Mouse (Mus musculus) kidney, postnatal 10 days (tissue): ENCODE measurements around the gene Dock4.

Source experiments
- DNase-seq: peaks from one replicate; pipeline ENCODE4 v3.0.0; 2021; ENCODE audit warnings: mixed read lengths

Gene Dock4

DNA sequence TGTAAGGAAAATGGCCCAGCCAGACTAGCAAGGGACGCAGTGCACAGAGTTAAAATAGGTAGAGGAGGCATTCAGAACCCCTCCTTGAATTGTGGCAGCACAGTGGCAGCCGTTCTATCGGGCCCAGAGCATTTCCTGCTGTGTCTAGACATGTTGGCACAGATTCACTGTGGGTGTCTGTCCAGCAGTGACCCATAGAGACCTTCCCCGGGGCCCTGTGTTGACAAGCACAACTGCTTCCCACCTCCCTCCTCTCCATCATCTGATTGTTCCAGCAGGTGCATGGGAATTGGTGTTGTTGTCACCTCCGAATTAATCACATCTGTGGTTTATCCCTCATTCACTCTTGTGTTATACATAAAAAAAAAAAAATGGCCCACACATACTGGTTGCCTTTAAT lies 210.7 kb downstream of the Dock4 start:
- DNase-seq = peak; percentile 23

DNA sequence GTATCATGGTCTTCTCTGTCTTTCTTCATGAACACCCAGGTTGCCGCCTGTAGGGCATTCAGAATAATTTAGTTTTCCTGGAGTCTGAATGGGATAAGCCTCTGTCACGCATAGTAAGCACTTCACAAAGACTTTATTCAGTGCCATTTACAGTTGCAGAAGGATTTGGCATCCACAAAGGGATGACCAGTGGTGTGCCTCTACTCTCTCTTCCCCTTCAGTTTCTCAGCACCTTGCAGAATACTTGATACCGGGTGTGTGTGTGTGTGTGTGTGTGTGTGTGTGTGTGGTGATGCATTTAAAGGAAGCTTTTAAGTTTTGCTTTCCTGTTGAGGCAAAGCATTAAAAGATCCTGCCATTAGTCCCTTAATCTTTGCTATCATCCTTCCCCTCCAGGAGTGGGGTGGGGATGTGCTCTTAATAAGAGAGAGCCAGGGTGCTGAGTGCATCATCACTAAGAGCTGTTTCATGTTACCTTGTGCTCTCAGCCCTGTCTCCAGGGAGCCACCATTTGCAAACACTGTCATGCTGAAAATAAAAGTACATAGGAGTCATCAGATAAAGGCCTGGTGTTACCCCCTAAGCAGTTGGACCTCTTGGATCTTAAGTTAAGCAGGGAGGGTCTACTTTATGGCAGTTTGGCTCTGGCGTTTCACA lies 211.6 kb downstream of the Dock4 start:
- DNase-seq = no peak

DNA sequence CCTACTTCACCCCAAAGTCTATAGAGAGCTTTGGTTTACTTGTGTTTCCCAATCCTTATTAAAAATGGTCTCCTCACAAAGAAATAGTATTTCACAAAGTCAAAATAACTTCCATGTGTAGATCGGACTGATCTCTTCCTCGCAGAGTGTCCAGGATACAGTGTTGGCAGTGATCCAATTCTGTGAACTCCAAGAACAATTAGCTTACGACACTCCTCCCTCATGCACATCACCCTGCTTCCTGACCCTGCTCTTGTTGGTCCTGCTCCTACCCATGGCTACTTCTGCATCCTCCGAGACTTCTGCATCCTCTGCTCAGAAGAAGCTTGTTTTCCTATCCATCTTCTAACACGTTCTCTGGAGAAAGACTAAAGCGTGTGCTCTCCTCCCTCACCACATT lies 213.9 kb downstream of the Dock4 start:
- peak; percentile 19 for DNase-seq

DNA sequence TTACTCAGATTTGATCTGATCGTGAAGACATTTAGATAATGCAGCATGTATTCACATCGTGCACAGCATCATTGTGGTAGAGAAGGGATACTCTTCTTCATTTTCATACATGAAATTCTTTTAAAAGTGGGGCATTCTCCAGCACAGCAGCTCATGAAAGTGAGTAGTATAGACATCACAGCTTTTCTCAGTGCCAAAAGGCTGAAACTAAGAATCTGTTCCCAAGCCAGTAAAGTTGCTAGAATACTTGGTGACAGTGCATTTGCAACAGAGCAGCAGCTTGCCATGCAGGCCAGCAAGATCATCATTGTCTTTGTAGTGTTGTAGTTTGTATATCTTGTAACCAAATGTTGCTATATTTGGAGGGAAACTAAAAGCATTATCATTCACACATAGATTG lies 223.7 kb downstream of the Dock4 start:
- no peak for DNase-seq

DNA sequence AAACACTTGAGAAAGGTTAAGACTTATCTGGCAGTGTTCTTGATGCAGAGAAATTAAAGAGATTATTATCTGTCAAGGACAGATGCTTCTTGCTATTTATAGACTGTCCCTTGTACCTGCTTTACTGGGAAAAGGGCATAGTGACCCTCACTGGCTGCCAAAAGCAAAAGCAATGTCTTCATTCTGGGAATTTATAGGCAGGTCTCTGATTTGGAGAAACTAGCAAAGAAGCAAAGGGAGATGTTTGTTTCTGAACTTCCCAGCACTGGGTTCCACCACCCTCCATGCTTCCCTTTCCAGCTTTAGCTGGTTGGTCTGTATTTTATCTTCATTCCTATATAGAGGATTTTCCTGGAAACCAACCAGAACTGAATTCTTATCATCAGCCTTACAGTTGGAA lies 225.0 kb downstream of the Dock4 start:
- no peak for DNase-seq

DNA sequence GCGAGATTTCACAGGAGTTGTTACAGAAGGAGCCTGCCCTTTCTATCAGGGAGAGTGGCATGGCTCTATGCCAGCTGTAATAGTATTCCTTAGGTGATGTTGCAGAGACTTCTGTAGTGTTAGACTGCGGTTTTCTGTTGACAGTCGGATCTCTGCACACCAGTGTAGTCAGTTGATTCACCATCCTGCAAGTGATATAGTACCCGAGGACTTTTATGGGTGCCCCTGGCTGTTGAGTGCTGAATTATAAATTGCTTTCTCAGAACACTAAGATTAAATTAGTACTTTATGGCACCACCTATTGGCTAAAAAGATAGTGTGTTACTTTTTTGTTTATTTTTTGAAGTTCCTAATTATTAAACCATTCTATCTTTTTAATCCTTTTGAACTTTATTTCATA lies 234.0 kb downstream of the Dock4 start:
- DNase-seq = no peak

DNA sequence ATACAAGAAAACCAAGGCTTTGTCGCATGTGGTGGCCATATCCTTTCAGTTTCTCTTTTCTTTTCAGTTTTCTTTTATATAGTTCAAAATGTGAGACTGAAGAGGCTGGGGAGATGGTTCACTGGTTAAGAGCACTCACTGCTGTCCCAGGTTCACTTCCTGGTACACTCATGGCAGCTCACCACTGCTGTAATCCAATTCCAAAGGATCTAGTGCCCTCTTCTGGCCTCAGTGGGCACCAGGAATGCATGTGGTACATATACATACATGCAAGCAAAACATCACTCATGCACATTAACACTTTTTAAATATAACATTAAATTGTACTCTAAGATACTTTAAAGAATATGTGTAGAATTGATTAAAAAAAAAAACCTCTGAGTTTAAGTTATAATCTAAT lies 234.8 kb downstream of the Dock4 start:
- DNase-seq = peak; percentile 64

DNA sequence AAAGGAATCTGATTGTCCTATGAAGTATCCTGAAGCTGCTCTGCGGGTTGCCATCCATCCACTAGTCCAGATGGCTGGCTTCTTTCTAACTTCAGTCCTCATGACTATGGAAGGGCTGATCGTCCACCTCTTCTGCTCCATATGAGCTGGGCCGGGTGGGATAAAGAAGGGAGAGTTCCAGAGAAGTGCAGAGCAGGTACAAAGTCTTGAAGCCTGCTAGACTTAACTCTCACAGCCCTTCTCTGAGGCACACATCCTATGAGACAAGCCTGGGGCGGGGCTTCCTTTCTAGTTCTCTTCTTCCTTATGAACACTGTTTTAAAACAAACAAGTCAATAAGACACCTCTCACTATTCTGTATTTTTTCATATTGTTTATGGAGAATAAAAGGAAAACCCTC lies 245.7 kb downstream of the Dock4 start:
- DNase-seq = no peak

DNA sequence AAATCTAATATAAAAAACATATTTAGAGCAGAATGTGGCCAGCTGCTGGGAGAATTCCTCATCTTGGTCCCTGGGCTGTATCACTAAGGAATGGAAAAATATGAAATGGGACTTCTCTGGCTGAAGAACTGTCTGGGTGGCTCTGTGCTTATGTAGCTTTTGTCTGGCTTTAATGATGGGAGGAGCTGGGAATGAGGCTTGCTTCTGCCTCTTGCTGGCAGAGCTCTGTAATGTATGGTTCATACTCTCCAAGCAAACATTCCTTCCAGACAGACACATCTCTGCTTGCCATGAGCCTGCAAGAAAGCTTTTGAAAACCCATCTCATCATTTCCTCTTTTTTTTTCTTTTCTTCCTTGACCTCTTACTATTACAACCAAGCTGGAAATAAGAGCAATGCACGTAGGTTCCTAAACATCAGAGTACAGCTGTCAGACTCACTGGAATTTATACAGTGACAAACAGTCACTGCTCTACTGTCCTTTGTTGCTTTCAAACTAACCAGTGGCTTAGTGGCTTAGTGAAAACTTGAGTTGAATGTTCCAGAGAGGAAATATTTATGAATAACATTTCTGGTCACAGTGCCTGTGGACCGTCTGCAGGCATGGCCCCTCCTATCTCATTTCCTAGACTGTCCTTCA lies 248.4 kb downstream of the Dock4 start:
- DNase-seq = no peak

DNA sequence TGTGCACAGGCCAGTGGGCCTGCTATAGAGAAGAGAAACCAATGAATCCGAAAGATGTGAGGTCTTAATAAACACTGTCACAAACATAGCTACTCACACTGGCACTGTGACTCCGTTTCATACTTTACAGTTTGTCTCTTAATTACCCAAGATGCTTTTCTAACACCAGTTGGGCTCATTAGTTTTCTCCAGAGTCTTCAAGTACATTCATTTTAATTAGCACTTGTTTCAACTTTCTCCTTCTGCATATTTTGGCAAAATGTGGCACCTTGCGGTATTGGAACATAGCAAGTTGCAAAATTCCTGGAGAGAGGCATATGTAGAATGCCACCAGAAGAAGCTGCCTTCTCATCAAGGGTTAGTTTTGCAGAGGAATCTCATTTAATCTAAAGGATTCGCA lies 252.6 kb downstream of the Dock4 start:
- DNase-seq = no peak

DNA sequence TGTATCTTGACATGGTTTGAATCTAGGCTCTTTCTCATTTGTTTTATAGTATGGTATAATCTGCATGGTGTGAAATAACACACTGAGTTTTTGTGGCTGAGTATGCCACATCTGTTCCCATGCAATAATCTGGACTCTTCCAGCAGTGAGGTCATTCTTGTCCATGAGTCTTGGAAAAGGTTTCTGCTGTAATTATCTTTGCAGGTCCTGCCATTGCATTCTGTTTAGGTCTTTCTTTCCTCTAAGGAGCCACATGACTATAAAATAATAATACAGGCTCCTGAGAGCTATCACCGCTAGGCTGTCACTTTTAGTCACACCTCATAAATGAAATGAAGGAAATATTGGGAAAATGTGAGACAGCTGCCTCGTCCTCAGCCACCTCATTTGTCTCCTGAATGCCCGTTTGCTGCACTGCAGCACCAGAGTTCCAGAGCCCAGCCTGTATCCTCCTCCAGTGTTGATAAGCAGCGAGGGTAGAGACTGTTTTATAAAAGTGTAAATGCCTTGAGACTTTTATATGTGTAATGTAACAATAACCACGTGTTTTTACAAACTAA lies 256.6 kb downstream of the Dock4 start:
- no peak for DNase-seq

DNA sequence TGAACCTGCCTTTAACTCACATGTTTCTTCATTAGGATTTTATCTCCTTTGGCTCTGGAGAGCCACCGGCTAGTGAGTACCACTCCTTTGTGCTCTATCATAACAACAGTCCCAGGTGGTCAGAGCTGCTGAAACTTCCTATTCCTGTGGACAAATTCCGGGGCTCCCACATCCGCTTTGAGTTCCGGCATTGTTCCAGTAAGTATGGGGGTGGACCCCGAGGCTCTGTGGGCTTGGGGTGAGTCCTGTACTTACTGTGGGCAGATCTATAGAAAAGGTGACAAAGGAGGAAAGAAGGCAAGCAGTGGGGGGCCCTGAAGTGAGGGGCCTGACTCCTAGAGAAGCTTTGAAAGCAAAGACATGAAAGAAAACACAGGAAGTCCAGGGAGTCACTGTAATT lies 258.5 kb downstream of the Dock4 start:
- DNase-seq = no peak

DNA sequence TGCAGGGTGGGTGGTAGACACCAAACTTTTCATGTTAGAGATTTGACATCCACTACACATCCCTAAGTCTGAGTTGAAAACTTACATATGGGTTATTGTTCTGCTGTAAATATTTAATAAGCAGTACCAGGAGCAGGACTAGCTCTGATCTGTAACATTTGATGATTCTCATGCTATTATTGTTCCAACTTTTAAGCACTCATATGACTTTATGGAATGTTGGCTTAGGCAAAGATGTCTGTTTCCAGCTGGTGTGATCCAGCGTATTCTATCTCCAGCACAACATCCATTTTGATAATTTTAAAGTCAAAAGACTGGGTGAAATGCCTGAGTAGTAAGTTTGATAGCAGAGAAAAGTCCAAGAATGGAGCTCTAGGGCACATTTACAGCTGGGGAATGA lies 261.4 kb downstream of the Dock4 start:
- DNase-seq = no peak

DNA sequence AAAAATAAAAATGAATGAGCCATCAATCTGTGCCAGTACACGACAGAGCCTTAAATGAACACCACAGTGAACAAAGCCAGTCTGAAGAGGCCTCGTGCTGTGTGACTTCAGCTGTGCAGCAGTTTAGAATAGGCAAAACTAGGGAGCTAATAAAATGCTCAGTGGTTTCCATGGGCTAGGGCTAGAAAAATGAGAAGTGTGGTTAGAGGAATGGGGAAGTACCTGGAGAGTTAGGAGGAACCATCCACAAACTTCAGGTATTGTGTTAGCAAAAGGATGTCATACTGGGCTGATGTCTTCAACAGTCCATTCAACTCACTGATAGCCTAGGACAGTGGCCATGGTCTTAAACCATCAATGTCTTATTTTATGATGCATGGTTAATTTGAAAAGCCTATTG lies 263.3 kb downstream of the Dock4 start:
- DNase-seq = no peak

DNA sequence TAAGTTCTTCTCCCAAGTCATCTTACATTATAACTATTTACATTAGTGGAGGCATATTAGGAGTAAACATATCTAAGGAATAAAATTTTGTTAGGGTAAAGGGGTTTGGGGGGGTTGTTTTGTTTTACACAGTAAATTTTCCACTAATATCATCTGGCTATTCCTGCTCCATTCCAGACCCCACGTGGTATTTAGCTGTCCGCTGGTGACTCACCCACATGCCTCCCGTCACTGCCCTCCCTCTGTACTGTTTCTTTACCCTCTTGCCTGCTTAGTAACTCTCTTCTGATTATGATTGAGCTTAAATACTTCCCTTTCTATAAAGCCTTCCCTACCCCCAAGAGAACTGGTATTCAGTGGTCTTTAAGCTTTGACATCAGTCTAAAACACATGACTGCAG lies 266.5 kb downstream of the Dock4 start:
- no peak for DNase-seq

DNA sequence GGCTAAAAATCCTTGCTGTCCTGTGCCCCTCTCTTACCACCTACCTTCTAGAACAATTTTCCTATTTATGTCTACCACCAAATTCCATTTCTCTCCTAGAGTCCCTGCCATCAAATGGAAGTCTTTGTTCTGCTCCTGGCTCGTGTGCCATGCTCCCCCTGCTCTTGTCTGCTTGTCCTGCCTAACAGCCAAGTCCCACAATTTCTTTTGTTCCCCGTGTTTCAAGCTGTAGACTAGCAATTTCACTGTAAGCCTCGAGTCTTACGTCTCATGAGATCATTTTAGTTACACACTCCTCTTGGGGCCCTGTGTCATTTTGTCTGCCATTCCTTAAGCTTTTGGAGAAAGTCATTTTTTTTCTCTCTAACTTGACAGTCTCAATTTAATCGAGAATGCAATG lies 268.5 kb downstream of the Dock4 start:
- DNase-seq = no peak

DNA sequence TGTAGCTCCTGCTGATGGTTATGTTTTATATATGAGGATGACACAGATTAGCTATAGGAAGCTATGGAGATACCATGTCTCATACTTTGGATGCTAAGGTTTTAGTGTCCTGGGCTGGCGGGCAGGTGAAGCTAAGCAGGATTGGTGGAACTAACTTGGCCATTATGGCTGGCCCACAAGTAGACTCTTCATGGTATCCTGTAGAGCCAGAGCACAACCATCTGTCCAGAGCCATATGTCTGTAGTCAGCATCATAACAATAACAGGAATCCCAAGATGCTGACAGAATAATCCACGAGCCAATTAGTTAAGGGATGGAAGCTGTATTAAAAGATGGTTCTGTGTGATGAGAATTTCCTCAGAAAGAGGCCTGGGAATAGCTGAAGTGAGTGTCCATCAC lies 269.4 kb downstream of the Dock4 start:
- no peak for DNase-seq

DNA sequence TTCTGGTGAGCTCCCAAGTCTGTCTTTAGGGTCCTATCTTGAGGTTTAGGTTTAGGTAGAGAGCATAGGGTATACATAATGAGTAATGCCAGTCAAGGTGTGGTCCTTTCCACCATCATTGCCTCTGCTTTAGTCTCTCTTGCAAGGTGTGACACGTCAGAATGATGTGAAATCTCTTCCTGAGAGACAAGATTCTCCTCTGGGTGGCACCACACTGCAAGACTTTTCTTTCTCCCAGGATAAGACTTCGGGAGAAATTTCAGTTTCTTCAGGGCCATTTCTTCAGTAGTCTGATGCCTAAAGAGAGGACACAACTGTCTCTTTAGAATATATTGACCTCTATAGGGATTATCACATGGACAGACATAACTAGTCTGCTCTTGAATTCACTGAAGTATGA lies 282.6 kb downstream of the Dock4 start:
- DNase-seq = no peak

DNA sequence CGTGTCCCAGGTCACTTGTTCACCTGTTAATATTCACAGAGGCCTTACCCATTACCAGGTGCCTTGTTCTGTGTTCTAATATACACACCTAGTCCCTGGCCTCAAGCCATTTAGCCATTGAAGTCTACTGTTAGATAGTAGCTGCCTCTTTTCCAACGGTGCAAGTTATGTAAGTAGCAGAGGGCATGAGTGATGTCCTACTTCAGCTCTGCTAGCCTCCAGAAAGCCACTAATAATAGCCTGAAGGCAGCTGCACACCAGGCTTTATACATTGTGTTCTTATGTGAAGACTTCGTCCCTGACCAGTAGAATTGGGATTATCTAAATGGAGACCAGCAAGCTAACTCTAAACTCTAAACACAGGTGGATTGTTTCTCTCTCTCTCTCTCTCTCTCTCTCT lies 285.0 kb downstream of the Dock4 start:
- DNase-seq = no peak

DNA sequence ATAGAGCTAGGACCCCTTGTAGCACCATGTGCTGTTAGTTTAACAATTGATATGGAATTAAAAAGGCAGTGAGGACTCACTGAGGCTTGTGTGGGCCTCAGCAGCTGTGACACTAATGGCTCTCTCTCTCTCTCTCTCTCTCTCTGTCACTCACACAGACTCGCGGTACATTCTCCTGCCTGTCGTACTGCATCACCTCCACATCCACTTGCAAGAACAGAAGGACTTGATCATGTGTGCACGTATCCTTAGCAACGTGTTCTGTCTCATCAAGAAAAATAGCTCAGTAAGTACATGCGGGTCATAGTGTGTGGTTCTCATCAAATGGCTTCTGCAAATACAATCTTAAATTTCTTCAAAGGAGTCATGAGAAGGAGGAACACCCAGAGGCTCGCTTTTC lies 299.7 kb downstream of the Dock4 start:
- DNase-seq = no peak

DNA sequence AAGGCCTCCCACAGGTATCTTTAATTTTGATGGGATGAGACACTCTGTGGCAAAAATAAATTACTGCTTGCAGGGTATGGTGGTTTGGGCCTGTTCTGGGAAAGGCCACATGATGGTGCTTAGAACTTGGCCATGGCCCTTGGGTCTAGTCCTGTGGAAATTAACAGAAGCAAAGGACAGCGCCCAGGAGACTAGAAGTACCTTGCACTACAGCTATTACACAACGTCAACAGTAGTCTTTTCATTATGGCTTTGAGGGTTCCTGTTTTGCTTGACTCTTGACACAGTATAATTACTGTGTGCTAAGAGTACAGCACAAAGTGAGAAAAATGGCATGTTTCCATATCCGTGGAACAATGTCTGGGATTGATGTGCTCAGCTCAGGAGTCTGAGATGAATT lies 300.3 kb downstream of the Dock4 start:
- DNase-seq = no peak

DNA sequence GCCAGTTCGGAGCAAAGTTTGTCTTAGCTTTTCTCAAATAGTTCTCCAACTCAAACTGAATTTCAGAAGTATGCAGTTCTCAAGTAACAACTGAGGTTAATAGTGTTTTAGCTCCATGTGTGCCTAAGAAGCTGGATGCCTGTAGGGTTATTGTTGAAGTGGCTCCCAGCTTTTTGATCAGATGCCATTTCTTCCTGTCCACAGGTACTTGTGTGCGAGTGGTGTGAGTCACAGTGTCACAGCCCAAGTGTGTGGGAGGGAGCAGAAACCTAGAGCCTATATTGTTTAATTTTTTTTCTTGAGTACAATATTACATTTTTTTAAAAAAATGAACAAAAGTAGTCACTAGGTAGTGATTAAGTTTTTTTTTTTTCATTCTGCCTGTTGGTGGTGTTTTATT lies 313.5 kb downstream of the Dock4 start:
- DNase-seq = no peak

DNA sequence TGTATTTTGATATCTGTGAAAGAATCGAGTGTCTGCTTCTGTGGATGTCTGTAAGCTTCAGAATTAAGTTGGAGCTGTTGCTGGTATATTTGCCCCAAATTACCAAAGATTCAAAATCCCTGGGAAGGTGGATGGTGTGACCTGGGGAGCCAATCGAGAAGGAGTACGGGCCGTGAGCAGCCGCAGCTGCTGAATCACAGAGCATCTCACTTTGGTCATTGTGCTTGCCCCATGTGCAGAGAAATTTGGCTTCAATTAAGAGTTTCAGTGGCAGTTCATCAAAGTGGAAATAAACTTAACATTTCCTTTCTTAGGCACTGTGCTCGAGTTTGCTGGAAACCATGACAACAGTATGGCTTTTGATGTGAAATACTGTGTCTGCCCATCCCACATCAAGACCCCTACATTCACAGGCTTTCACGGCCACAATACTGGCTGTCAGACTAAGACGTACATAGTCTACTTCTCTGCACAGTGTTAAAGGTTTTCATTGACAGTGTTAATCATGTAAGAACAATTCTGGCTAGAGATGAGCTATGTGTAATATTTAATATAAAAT lies 321.6 kb downstream of the Dock4 start:
- DNase-seq = no peak

DNA sequence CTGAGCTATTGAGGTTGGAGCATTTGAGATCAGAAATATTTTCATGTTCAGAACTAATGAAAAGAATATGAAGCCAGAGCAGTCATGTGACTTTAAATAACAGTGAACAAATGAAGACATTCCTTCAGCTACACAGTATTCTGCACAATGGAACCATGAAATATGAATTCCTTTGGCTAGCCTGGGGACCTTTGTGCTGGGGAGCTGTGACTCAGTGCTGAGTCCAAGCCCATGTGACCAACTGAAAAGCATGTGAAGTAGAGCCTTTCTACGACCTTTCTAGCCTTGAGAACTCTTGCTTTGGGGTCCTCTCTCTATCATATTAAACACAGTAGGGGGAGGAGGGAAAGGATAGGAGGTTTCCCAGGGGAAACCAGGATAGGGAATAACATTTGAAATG lies 327.3 kb downstream of the Dock4 start:
- no peak for DNase-seq

DNA sequence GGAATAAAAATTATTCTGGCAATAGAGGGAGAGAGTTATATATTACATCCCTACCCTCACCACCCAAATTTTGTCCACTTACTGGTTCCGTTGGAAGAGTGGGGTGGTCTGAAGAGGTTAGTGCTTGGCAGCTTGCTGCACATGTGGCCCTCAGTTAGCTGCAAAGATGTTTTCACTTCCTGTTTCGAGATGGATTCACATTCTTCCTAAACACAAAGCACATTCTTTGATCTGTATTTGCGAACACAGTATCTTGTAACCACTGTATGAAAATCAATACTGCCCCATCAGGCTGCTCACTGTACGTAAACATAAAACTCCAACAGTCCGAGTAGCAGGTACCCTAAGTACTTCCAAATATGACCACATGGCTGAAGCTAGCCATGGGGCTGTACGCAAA lies 335.8 kb downstream of the Dock4 start:
- no peak for DNase-seq
